Mouse (Mus musculus) heart, adult 2 months (tissue): ENCODE data around the gene Calr4.

ENCODE experiments used
- CTCF ChIP-seq: fragments of 200-600 bp; IDR thresholded peaks from 2 replicates; pipeline ENCODE4 v1.8.1; 2022; ENCODE audit warnings: antibody characterized with exemption, mild to moderate bottlenecking, moderate library complexity
- EP300 ChIP-seq: fragments of 200-500 bp; IDR thresholded peaks from 2 replicates; pipeline ENCODE4 v1.6.1; 2011; ENCODE audit warnings: low read depth, low read length, control low read depth; ENCODE audit not compliant: insufficient read depth
- POLR2A ChIP-seq: fragments of 200-500 bp; IDR thresholded peaks from 2 replicates; pipeline ENCODE4 v1.6.1; 2011; ENCODE audit warnings: mild to moderate bottlenecking, low read depth, low read length, control low read depth; ENCODE audit not compliant: insufficient read depth

GRCm38 (mm10) chr4:109266056-109266455, 31.8 kb downstream of the Calr4 start:
- TF ChIP-seq CTCF (no peak), EP300 (no peak), POLR2A (no peak)
